Comparison of ENCODE assay signal across 8 mouse cellular contexts in genomic region chr9:78190651-78191634, GRCm38 (mm10). TPM values are rescaled to one million over a fixed set of nuclear protein-coding genes. Genes with fewer than 3 reads are reported as not detected.
A peak's percentile ranks its signal among the peaks of the same experiment; 100 is the strongest.
DNase-seq lines count a peak whose midpoint lies in the region; ATAC-seq and TF ChIP-seq lines count a peak whose summit lies in the region.

No protein-coding gene starts in this region.

- 3% methylated on average over 19 of the region's 19 CpGs for WGBS in heart, embryonic 14.5 days
- WGBS in hindbrain, embryonic 16.5 days: under 1% methylated on average over 19 of the region's 19 CpGs
- WGBS in midbrain, postnatal 0 days: 1% methylated on average over 19 of the region's 19 CpGs

- peak overlapping the region; percentile 49 to 55 for H3K4me3 ChIP-seq in heart, embryonic 14.5 days (ENCODE audit: control insufficient read depth in 1 of 2, insufficient read depth in 1 of 2, low read depth in 1 of 2, low read length in 2 of 2)
- peak overlapping the region; percentile 52; the same call in 1 of the 2 replicates for H3K4me3 ChIP-seq in brown adipose tissue, adult 24 weeks (ENCODE audit: insufficient read depth, low read depth, low read length)
- peak overlapping the region; percentile 40 for H3K4me3 ChIP-seq in hindbrain, embryonic 16.5 days (ENCODE audit: low read length)
- H3K4me3 ChIP-seq in midbrain, postnatal 0 days (ENCODE audit: low read depth, low read length): peak overlapping the region; percentile 36

- H3K9ac ChIP-seq in heart, embryonic 14.5 days (ENCODE audit: low read length): peak overlapping the region; percentile 71
- H3K9ac ChIP-seq in hindbrain, embryonic 16.5 days (ENCODE audit: low read depth, low read length): peak overlapping the region; percentile 27; the same call in 1 of the 2 replicates
- peak overlapping the region; percentile 34; the same call in 1 of the 2 replicates for H3K9ac ChIP-seq in midbrain, postnatal 0 days (replicated peaks; ENCODE audit: low read length, poor library complexity, severe bottlenecking)

- intact Hi-C loops in heart, postnatal 36 days (cut with DNase I): loop anchor here (2.0 kb wide), 1 partner anchor 14 kb away; no protein-coding TSS in a partner anchor

- H3K9me3 ChIP-seq in heart, embryonic 14.5 days (ENCODE audit: control insufficient read depth, low read length): no peaks in the 10 kb centered on the region
- H3K9me3 ChIP-seq in hindbrain, embryonic 16.5 days (ENCODE audit: control insufficient read depth, low read length): no peaks in the 10 kb centered on the region
- no peaks in the 10 kb centered on the region for H3K9me3 ChIP-seq in midbrain, postnatal 0 days (ENCODE audit: low read length)

- H3K4me2 ChIP-seq in heart, embryonic 14.5 days (ENCODE audit: low read length): peak overlapping the region; percentile 82
- peak overlapping the region; percentile 71 for H3K4me2 ChIP-seq in hindbrain, embryonic 16.5 days (ENCODE audit: low read length)
- peak overlapping the region; percentile 69 for H3K4me2 ChIP-seq in midbrain, postnatal 0 days (ENCODE audit: low read depth, low read length, poor library complexity, severe bottlenecking)

- peaks cover 8 to 24% of the 10 kb centered on the region in 2 experiments; a peak in 3 of 4 replicates for H3K4me1 ChIP-seq in heart, embryonic 14.5 days (ENCODE audit: control insufficient read depth in 2 of 2, insufficient read depth in 2 of 2, low read length in 2 of 2)
- no peaks in the 10 kb centered on the region; the same call in 1 of the 2 replicates for H3K4me1 ChIP-seq in brown adipose tissue, adult 24 weeks (ENCODE audit: control insufficient read depth, insufficient read depth, insufficient read length, low read length)
- H3K4me1 ChIP-seq in hindbrain, embryonic 16.5 days (ENCODE audit: control insufficient read depth, insufficient read depth, low read depth, low read length): peaks cover 13% of the 10 kb centered on the region
- no peaks in the 10 kb centered on the region for H3K4me1 ChIP-seq in midbrain, postnatal 0 days (ENCODE audit: insufficient read depth, low read length)

- no peak overlapping the region for H3K27ac ChIP-seq in heart, embryonic 14.5 days (replicated peaks in 1 of 2; ENCODE audit: control insufficient read depth in 1 of 2, insufficient read depth in 1 of 2, low read depth in 2 of 2, low read length in 2 of 2)
- H3K27ac ChIP-seq in brown adipose tissue, adult 24 weeks (replicated peaks; ENCODE audit: low read depth, low read length): no peak overlapping the region
- no peak overlapping the region for H3K27ac ChIP-seq in hindbrain, embryonic 16.5 days (ENCODE audit: low read depth, low read length)
- no peak overlapping the region for H3K27ac ChIP-seq in midbrain, postnatal 0 days (ENCODE audit: low read depth, low read length)

- no peak for DNase-seq in heart, postnatal 36 days
- DNase-seq in midbrain, postnatal 0 days (ENCODE audit: low spot score): peak; percentile 8
- DNase-seq in adipocyte (ENCODE audit: low spot score) (no peak), MN1 (ENCODE audit: low spot score) (no peak)
- no peak for DNase-seq in layer of hippocampus, postnatal 10 days (ENCODE audit: low spot score in 2 of 2)

- ATAC-seq in heart, embryonic 14.5 days (ENCODE audit: insufficient number of reproducible peaks, insufficient read depth, low FRiP score, low read depth): no peak
- ATAC-seq in hindbrain, embryonic 16.5 days: no peak; the same call in 1 of the 2 replicates
- ATAC-seq in midbrain, postnatal 0 days (ENCODE audit: low FRiP score): no peak

- TF ChIP-seq CTCF in midbrain, postnatal 0 days (IDR thresholded peaks at IDR 0.05): no peak

- no peaks in the 10 kb centered on the region for H3K36me3 ChIP-seq in heart, embryonic 14.5 days (ENCODE audit: control insufficient read depth, insufficient read depth, low read length)
- H3K36me3 ChIP-seq in hindbrain, embryonic 16.5 days (ENCODE audit: control insufficient read depth, insufficient read depth, low read length): no peaks in the 10 kb centered on the region
- no peaks in the 10 kb centered on the region for H3K36me3 ChIP-seq in midbrain, postnatal 0 days (ENCODE audit: insufficient read depth, low read length)

- H3K27me3 ChIP-seq in heart, embryonic 14.5 days (ENCODE audit: control insufficient read depth, insufficient read depth, low read length): no peaks in the 10 kb centered on the region
- H3K27me3 ChIP-seq in hindbrain, embryonic 16.5 days (replicated peaks; ENCODE audit: control insufficient read depth, insufficient read depth, low read length): peaks cover 2% of the 10 kb centered on the region; the same call in 1 of the 2 replicates
- H3K27me3 ChIP-seq in midbrain, postnatal 0 days (ENCODE audit: insufficient read depth, low read length): no peaks in the 10 kb centered on the region

RNA-seq across cellular contexts. Expression of gene Gsta4, which starts 8.4 kb away (rescaled TPM):
- polyA plus RNA-seq in heart, embryonic 14.5 days (2014; fragmentation: Nextera tagmentation; extraction: Ambion mirVana): 75.8 and 80.3 TPM in 2 replicates
- total RNA-seq in heart, postnatal 36 days (2021): 10 to 100 TPM; 88.6 to 98.7 TPM
- polyA plus RNA-seq in brown adipose tissue, adult 24 weeks (2012; ENCODE audit: insufficient read depth, insufficient read length, missing spikeins): 174 and 194 TPM in 2 replicates
- polyA plus RNA-seq in hindbrain, embryonic 16.5 days (2015; fragmentation: Nextera tagmentation; extraction: Ambion mirVana): 28.5 and 30.6 TPM in 2 replicates
- total RNA-seq in midbrain, postnatal 0 days (2014; rRNA removed): 12.9 and 17.1 TPM in 2 replicates
- 25.1 and 28.2 TPM in 2 replicates for polyA plus RNA-seq in midbrain, postnatal 0 days (2015; fragmentation: Nextera tagmentation; extraction: Ambion mirVana)
- 10 to 100 TPM; 33.9 to 39.5 TPM for total RNA-seq in layer of hippocampus, postnatal 10 days (2021)

RNA-seq across cellular contexts. Expression of gene Gsta1, which starts 39.5 kb away (rescaled TPM):
- polyA plus RNA-seq in heart, embryonic 14.5 days (2014; fragmentation: Nextera tagmentation; extraction: Ambion mirVana): not detected in 2 replicates
- 1 to 10 TPM in 1 of 2 experiments, not detected in 1; 1.1 TPM for total RNA-seq in heart, postnatal 36 days (2021)
- polyA plus RNA-seq in brown adipose tissue, adult 24 weeks (2012; ENCODE audit: insufficient read depth, insufficient read length, missing spikeins): not detected in 2 replicates
- not detected in 2 replicates for polyA plus RNA-seq in hindbrain, embryonic 16.5 days (2015; fragmentation: Nextera tagmentation; extraction: Ambion mirVana)
- total RNA-seq in midbrain, postnatal 0 days (2014; rRNA removed): not detected in 2 replicates
- not detected in 2 replicates for polyA plus RNA-seq in midbrain, postnatal 0 days (2015; fragmentation: Nextera tagmentation; extraction: Ambion mirVana)
- not detected for total RNA-seq in layer of hippocampus, postnatal 10 days (2021)
